Mouse (Mus musculus): ENCODE results near the gene Zfp330.

The Zfp330 gene

GRCm38 (mm10) chr8:82774093-82774422 lies at the start of gene Zfp330:
Zfp330 (minus strand) TSS chr8:82774160.
- DNase-seq (ENCODE audit: low spot score in 2 of 2) = peak; percentile 86 to 89

GRCm38 (mm10) chr8:82777945-82778344 lies 4.0 kb upstream of the Zfp330 start:
- DNase-seq (ENCODE audit: low spot score in 2 of 2) = no peak

- no peak for DNase-seq (ENCODE audit: low spot score in 2 of 2)
Measured at GRCm38 (mm10) chr8:82777406-82777805, 3.4 kb upstream of the Zfp330 start.

- DNase-seq (ENCODE audit: low spot score in 2 of 2) = no peak
Measured at GRCm38 (mm10) chr8:82774482-82774881, 522 bp upstream of the Zfp330 start.

GRCm38 (mm10) chr8:82773332-82774092 lies 448 bp downstream of the Zfp330 start:
- no peak for DNase-seq (ENCODE audit: low spot score in 2 of 2)

- DNase-seq (ENCODE audit: low spot score in 2 of 2) = no peak
Measured at GRCm38 (mm10) chr8:82770886-82771285, 3.1 kb downstream of the Zfp330 start.

- no peak for DNase-seq (ENCODE audit: low spot score in 2 of 2)
Measured at GRCm38 (mm10) chr8:82759071-82759470, 14.9 kb downstream of the Zfp330 start.

- DNase-seq (ENCODE audit: low spot score in 2 of 2) = no peak
Measured at GRCm38 (mm10) chr8:82754946-82755345, 19.0 kb downstream of the Zfp330 start.

- no peak for DNase-seq (ENCODE audit: low spot score in 2 of 2)
Measured at GRCm38 (mm10) chr8:82746617-82747016, 27.3 kb downstream of the Zfp330 start.

- DNase-seq (ENCODE audit: low spot score in 2 of 2) = peak; percentile 36 to 45
Measured at GRCm38 (mm10) chr8:82743905-82744904, 29.8 kb downstream of the Zfp330 start.
